Mouse (Mus musculus) olfactory bulb, adult 2 months (tissue): Measurements from ENCODE around the gene Tspan9.

ENCODE experiments used
- CTCF ChIP-seq: fragments of 200-500 bp; IDR thresholded peaks from 2 replicates; pipeline ENCODE4 v1.5.1; 2012; ENCODE audit warnings: low read depth, mild to moderate bottlenecking, low read length, moderate library complexity; ENCODE audit not compliant: insufficient read depth
- POLR2A ChIP-seq: fragments of 200-500 bp; IDR thresholded peaks from 2 replicates; pipeline ENCODE4 v1.6.1; 2012; ENCODE audit warnings: mild to moderate bottlenecking, low read depth, low read length, moderate library complexity; ENCODE audit not compliant: insufficient read depth

GRCm38 (mm10) chr6:127970848-127971247 lies 172.5 kb downstream of the Tspan9 start:
- TF ChIP-seq CTCF (no peak), POLR2A (no peak)
